Mouse (Mus musculus) right cerebral cortex, postnatal 14 days (tissue): ENCODE data around the gene Cars2.
"Not testable (repeated sequence)": the region's sequence is repeated elsewhere in the genome, so short reads cannot be mapped to it uniquely, and the experiment has no call there.

Source experiments
- DNase-seq: peaks from one replicate; pipeline ENCODE4 v3.0.0; 2022

The Cars2 gene

DNA sequence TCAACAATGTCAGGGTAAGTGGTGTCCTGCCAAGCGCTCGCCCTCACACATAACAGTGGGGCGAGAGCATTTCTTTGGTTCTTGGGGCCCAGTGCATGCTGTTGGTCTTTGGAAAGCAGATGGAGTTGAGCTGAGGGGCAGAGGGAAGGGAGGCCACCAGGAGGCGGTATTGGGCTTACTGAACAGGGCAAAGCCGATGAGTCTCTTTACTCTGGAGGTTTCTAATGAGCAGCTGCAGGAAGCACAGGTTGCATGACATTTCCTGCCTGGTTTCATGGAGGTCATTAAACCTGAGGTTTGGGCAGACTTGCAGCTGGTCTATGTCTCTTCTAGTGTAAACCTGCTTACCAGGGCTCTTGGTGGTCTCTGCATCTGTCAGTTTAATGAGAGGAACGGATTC lies 43.8 kb downstream of the Cars2 start:
- DNase-seq, result peak; percentile 67

DNA sequence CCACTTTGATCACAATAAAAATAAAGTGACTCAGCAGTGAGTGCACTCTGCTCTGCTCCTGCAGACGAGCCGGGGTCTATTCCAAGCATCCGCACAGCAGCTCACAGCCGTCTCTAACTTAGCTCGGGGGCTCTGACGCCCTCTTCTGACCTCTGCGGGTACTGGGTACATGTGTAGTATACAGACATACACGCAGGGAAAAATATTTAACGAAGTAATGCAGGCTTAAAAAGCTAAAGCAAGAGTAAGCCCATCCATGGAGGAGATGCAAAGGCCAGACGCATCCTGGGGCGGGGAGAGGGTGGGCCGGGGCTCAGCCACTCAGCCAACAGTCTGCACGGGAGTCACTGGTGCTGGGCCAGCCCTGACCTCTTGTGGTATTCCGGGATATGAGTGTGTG lies 44.5 kb downstream of the Cars2 start:
- no peak for DNase-seq

DNA sequence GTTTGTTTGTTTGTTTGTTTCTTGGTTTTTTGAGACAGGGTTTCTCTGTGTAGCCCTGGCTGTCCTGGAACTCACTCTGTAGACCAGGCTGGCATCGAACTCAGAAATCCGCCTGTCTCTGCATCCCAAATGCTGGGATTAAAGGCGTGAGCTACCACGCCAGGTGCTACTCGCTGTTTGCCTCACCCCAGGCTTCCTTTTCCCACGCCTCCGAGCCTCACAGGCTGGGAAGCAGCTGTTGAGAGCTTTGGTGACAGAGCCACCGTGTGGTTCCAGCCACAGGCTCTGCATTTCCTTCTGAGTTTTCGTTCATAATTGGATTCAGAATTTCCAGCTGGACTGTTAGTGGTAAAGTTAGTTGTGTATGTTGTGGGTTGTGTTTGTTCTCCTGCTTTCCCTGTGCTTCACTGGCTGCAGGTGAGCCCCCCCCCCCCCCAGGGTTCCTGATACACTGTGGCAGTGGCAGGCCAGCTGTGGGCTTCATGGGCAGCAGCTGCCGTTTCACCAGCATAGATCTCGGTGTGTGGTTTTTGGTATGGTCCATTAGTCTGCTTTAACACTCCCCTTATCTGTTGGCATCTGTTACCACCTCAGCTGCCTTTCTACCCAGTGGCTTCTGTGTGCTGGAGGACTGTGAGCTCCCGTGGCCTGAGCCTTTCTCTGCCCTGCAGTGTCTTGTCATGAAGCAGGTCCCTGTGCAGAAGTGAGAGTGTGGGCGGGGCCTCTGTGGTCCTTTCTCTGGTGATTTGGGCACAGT lies 46.9 kb downstream of the Cars2 start:
- no peak for DNase-seq

DNA sequence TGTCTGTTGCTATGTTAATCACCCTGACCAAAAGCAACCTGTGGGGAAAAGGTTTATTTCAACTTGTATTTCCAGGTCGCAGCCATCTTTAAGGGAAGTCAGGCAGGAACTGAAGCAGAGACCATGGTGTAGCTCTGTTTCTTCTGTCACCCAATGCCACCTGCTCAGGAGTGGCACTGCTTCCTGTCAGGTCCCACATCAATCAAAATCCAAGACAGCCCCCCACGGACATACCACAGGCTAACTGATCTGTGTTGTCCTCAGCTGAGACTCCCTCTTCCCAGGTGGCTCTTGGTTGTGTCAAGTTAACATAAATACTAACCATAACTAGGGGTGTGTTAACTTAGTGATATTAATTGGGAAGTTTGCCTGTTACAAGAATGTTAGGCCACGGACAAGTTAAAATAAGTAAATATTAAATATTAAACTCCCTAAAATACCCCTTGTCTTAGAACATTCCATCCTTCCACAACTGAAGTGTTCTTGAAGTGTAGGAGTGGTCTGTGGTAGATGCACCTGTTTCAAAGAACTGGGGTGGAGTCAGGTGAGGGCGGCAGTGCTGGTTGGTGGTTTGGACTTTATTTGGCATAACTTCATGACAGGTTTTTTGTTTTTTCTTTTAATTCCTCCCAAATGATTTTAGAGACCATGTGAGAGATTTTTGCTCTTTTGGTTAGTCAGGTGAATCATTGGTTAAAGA lies 51.6 kb downstream of the Cars2 start:
- DNase-seq, result no peak

DNA sequence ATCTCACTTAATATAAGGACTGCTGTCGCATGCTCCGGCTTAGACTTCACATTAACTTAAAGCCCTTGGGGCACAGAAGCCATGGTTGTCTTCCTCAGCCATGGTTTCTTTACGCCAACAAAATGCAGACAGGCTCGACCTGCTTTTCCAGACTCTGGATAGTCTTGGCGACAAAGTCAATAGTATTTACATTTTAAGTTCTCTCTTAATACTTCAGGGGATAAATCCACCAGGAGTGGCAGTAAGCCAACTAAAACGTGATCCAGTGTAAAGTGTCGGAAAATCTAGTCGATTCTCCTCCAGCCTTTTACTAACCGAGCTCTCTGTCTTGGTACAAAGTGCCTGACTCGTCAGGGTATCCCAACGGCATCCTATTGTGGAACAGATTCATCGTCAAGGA lies 52.3 kb downstream of the Cars2 start:
- DNase-seq, result no peak

DNA sequence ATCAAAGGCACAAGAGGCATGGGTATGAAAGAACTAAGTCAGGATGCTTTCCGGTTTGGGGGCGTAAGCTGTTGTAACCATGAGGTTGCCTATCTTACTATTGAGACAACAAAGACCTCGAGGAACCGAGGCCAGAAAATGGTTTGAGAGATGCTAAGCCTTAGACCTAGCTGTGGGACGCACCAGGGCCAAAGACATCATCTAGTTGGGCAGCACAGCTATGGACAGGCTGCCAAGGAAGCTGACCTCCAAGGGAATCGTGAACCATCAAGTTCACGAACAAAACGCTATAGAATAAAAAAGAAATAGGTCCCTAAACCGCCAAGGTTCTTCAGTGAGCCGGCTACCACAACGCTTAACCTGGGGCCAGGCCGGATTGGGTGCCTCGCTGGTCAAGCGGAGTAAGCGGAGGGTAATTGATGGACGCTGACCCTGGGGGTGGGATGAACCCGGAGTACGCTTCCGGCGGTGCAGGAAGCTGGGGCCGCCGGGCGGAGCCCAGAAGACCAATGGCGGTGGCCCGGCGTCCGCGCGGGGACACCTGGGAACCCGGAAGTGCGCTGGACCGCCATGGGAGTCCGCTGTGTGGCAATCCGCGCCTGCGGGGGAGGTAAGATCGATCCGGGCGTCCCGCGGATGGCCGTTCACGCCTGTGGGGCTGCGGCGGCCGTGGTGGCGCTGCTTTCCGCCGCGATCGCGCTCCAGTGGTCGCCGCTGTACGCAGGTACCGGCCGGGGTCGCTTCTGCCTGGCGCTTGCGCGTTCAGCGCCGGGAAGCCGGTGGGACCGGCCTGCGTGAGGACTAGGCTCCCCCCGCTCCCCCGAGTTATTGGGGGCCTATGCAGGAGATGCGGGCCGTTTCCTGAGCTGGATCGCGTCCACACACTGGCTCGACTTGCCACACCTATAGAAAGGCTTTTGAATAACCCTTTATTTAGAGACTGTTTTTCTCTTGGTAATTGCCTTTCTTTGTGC lies 53.3 kb downstream of the Cars2 start, which contains the start of gene Naxd:
Gene Naxd (plus strand): TSS at position 490 of the 974 bp plus-strand sequence.
- DNase-seq, result peak; percentile 89

DNA sequence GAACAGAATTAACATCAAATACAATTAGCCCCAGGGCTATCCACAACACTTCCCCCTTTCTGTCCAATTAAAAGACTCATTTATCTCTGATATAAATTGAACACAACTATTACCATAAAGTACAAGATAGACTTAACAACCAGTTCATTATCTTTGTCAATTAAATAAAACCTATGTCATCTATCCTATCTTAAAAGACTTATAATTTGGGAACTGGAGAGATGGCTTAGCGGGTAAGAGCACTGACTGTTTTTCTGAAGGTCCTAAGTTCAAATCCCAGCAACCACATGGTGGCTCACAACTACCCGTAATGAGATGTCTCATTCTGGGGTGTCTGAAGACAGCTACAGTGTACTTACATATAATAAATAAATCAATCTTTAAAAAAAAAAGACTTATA lies 58.2 kb downstream of the Cars2 start:
- DNase-seq, result not testable (repeated sequence)

DNA sequence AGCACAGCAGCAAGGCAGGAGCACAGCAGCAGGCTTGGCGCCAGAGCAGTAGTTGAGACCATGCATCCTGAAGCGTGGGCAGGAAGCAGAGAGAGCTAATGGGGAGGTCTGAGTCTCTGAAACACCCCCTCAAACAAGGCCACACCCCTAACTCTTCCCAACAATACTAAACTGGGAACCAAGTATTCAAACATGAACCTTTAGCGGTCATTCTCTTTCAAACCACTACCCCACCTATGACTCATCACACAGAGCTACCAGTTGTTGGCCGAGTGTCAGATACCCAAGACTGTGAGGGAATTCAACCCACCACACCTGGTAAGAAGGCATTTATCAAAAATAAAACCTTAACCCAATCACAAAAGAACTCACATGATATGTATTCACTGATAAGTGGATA lies 63.4 kb downstream of the Cars2 start:
- no peak for DNase-seq

DNA sequence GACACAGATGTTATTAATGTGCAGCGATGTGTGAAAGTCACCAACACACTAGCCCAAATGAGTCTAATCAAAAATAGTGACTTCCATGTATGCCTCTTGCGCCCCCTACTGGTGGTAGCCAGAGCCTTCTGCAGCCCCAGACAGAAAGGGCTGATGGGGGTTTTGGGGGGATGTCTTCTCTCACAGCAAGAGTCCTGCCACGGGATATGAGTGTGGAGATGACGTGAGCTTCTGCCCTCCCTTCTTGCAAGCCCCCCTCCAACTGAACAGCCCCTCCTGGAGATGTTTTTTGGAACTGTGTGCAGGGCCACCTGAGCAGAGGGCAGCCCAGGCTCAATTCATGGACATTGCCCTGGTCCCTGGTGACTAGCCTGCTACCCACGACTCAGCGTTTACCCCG lies 64.4 kb downstream of the Cars2 start:
- DNase-seq, result peak; percentile 78

DNA sequence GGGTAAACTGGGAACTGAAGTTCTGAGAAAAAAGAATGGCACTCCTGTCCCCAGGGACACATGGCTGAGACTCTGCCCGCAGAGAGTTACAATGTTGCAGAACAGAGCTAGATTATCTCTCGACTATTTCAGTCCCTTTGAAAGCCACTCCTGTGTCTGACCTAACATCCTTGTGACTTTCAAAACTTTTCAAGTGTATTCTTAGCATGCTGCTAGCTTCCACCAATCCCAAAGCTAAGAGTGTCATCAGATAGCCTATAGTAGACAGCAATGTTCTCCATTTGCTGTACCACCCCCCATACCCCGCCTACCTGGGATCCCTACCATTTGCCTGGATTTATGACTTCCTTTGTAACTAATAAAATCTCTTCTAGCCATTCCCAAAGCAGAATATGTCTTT lies 68.0 kb downstream of the Cars2 start:
- DNase-seq, result no peak

DNA sequence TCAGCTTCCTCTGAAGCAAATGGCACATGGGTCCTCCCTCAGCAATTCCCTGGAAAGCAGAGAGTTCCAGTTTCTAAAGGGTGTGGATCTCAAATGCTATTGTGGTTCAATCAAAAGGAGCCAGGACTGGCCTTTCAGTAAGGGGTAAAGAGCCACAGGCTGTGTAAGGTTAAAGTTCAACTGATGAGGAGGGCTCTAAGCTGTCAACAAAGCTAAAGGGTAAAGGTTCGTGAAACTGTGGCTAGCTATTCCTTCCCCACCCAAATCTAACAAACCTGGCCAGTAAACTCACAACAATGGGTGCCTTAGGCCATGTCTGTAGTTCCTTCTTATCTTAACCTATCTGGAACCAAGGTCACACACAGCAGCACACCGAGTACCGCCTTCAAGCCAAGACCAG lies 68.7 kb downstream of the Cars2 start:
- DNase-seq, result no peak

DNA sequence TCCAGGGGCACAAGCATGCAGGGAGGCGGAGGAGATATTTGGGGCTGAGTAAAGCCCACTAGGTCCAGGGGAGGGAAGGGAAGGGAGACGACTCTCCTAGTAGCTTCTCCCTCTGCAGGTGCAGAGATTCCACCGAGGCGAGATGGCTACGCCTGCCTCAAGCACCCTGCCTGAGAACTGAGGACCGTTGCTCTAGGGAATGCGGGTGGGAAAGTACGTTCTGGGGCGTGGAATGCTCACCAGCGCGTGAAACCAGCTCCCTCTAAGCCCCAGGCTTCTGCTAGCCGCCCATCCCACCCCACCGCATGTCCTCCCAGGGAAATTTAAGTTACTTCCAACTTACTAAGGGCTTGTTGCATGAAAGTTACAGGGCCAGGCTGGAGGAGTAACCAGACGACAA lies 71.0 kb downstream of the Cars2 start:
- DNase-seq, result no peak

DNA sequence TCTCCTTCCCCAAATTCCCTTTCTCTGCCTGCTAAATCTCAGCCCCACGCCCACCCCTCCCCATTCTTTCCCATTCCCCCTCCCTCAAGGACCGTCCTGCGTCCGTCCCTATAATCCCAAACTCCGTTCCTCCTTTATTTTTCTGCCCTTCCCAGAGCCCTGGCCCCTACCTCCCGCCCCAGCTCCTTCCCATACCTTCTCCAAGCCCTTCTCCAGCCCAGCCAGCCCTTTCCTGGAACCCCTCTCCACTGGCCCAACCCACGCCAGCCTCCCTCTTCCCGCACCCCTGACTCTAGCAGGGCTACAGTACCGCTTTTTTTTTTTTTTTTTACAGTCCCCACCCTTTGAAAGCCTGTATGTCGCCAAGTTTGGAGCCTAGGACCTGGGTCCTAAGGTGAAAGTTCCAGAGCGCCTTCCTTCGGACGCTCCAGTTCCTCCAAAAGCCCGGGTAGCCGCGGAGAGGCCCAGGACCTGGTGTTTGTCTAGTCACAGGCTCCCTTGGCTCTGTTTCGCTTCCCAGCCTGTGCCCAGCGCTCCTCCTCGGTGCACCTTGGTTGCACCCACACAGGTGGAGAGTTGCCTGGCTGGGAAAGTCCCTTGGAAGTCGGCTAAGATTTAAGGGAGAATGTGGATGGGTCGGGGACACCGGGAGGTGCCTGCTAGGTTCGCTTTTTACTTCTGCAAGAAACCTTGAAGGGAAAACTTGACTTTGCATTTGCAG lies 71.6 kb downstream of the Cars2 start:
- DNase-seq, result no peak

DNA sequence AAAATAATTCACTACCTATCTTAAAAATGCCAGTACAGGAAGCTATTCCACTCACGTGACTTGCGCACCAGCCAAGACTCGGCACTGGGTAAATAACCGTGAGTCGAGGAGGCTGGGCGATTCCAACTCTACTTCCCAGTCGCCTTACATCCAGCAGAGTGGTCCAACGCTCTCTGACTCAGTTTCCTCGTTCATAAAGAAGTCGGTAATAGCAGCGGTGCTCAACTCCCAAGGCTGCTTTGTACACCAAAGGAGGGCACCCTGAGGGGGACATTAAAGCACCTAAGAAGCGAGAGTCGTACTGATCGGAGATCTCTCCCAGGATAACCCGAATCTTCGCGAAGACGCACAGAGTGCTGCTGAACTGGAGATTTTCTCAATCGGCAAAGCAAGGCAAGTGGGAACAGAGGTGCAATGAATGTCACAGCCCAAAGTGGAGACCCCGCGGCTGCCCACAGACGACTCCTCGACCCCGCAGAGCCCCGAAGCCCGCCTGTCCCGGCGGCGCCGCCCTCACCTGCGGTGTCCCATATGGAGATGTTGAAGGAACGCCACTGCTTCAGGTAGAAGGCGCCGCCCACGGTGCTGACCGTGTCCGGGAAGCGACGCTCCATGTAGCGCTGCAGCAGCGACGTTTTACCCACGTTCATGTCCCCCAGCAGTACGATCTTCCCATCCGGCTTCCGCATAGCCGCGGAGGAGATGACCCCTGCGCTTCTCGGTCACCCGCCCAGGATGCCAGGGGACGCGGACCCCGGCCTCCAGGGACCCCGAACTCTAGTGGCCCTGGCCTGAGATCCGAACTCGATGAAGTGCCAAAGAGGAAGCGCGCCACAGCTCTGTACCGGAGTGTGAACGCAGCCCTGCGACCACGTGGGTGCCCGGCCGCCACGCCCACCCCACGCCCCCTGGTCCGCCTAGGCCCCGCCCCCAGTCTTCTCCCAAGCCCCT lies 72.5 kb downstream of the Cars2 start, which contains the start of gene Rab20:
Gene Rab20 (minus strand): TSS at position 900 of the 951 bp plus-strand sequence.
- peak; percentile 60 for DNase-seq

DNA sequence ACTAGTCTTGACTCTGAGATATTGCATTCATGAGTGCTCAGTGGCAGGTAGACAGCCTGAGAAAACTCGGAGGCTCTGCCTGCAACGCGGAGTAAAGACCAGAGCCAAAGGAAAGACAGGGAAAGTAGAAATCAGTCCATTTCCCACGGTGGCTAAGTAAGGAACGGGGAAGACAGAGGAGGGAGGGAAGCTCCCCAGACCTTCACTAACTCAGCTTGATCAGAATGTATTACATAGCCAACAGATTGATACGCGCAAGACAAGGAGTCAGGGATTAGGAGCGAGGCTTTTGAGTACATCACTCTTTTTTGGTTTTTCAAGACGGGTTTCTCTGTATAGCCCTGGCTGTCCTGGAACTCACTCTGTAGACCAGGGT lies 73.4 kb downstream of the Cars2 start:
- DNase-seq, result no peak

DNA sequence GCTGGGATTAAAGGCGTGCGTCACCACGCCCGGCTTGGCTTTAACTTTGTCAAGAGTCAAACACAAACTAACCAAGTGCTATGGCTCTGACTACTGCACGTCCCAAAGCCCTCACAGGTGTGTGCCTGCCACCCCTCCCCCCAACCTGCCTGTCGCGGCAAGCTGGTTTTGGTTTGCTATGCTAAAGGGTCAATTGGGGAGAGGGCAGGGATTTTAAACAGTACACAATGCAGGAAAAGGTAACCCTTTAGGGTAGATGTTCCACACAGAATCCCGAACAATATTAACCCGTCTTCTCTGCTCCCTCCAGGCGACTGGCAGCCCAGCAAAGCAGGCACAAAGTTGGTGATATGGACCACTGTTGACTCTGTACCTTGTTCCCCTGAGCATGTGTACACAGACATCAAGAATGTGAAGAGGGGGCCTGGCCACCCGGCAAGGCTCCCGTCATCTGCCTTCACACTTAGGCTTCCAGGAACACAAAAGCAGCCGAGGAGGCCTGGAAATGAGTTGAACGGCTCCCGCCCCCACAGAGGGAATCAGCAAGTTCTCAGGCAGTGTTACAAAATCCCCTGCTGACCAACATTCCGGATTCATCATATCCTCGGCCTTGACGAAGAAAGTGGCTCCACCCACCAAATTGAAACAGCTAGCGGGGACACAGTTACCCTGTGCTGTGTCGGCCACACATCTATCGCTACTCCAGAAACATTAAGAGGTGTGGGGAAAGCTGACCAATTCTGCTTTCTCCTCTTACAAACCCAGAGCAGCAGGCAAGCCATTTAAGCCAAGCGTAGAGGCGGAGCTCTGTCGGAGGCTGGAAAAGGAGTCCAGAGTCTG lies 74.0 kb downstream of the Cars2 start:
- DNase-seq, result no peak

DNA sequence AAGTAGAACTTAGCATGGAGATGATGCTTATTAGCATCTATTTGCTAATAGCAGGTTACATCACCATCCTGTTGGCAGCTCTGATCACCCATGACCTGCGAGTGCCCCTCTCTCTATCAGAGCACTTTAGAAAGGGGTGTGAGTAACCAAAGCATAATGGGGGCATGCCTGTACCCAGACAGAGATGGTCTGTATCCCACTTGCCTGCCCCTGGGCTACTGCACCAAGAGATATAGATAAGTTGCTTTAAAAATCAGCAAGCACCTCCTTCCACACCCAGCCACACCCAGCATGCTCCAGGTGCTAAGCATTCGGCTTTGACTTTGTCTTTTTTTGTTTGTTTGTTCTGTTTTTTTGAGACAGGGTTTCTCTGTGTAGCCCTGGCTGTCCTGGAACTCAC lies 74.7 kb downstream of the Cars2 start:
- DNase-seq, result no peak

DNA sequence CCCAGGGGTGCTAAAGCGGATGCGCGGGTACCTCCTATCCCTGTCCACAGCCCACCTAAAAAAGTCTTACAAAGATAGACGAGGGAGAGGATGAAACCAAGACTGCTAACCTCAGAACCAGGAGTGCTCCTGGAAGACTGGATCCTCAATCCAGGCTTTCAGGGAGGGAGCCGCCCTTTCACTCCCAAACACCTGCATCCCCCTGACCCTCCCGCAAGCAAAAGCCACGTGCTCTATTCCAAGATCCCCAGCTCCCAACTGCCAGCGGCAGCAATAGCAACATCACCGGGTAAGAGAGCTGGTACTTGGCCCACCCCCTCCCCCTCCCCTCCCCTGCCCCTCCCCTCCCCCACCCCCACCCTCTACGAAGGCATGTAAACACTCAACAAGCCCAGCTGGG lies 75.2 kb downstream of the Cars2 start:
- DNase-seq, result no peak

DNA sequence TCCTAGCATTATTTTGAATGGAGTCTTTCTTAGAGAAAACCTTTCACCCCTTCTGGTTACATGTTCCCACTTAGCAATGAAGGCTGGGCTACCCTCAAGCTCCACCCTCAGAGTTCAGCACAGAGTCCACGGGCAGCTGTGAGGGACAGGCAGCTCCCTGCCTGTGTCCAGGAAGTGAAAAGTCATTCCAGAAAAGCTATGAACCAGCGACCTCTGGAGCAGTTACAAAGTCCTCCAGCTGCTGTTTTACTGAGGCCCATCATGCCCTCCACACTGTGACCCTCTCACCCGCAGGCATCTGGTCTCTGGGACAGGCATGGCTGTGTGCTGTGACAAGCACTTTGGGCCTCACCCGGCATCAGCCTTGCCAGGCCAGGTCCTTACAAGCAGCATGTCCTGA lies 77.5 kb downstream of the Cars2 start:
- no peak for DNase-seq

DNA sequence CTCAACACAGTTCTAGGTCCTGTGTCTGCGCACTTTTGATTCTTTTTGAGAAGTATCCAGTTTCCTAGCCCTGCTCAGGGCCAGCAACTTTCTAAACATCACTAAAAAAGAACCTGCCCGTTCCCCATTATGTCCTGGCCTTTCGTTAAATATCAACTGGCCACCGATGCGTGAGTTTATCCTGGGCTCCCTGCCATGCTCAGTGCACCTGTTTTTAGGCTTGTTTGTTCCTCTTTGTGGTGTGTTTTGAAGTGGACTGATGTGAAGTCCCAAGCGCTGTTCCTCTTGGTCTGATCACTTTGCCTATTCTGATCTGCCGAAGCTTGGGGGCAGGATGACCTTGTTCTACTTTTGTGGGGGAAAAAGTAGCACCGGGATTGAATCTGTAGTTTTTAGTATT lies 79.3 kb downstream of the Cars2 start:
- DNase-seq, result no peak

DNA sequence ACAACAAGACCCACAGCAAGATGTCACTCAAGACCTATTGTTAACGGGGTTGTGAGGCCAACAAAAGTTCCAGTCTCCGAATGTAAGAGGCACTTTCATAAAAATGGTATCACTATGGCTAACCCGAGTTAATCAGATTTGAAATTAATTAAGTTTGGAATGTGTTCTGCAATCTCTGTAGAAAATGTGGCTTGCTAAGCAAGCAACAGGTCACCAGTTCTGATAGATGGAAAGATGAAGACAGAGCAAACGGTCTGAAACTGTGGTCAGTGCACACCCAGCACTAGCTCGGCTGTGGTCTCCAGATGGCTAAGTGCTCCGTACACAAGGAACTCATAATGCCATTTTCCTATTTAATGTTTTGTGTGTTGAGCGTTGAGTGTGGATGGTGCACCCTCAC lies 79.9 kb downstream of the Cars2 start:
- no peak for DNase-seq
